8 mouse cellular contexts compared by ENCODE assay signal in the genomic region with DNA sequence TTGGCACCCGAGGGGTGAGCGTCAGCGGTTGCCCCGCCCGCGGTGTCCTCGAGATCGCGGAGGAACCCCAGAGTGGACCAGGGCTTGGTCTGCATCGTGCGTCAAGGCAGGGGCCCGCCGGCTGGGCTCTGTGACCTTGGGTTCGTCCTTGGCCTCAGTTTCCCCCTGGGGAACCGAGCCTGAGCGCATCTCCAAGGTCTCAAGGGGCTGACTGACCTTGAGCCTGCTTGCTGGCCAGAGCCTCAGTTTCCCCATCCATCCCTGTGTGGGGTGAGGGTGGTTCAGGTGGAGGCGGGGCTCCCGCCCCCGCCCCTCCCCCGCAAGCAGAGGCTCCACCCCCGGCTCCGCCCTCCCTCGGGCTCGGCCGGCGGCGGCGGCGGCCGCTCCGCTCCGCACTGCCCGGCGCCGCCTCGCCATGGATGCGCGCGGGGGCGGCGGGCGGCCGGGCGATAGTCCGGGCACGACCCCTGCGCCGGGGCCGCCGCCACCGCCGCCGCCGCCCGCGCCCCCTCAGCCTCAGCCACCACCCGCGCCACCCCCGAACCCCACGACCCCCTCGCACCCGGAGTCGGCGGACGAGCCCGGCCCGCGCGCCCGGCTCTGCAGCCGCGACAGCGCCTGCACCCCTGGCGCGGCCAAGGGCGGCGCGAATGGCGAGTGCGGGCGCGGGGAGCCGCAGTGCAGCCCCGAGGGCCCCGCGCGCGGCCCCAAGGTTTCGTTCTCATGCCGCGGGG. TPM values are rescaled to one million over a fixed set of nuclear protein-coding genes. Genes with fewer than 3 reads are reported as not detected.
DNase-seq lines count a peak whose midpoint lies in the region; ATAC-seq lines count a peak whose summit lies in the region.

A gene (plus strand): TSS at position 381 of the 734 bp plus-strand sequence.

- H3K27ac ChIP-seq in lung, embryonic 16.5 days (ENCODE audit: low read length), result no peak within 1 kb of the TSS
- no peak within 1 kb of the TSS for H3K27ac ChIP-seq in heart, embryonic 13.5 days (replicated peaks)

- peaks cover 13% of the 10 kb centered on the region for H3K4me1 ChIP-seq in lung, embryonic 16.5 days (replicated peaks; ENCODE audit: control insufficient read depth, insufficient read depth, low read length)
- H3K4me1 ChIP-seq in heart, embryonic 13.5 days, result peaks cover 36% of the 10 kb centered on the region

- intact Hi-C loops in left cerebral cortex, postnatal 36 days (cut with DNase I), result no loop called here

- peak within 1 kb of the TSS; percentile 79 for H3K4me2 ChIP-seq in lung, embryonic 16.5 days (ENCODE audit: low read depth, low read length)
- peak within 1 kb of the TSS; percentile 96 for H3K4me2 ChIP-seq in heart, embryonic 13.5 days

- peak within 1 kb of the TSS; percentile 54 for H3K9ac ChIP-seq in lung, embryonic 16.5 days (ENCODE audit: low read length)
- H3K9ac ChIP-seq in heart, embryonic 13.5 days, result peak within 1 kb of the TSS; percentile 73

- H3K36me3 ChIP-seq in lung, embryonic 16.5 days (ENCODE audit: control insufficient read depth, insufficient read depth, low read length), result peaks cover 7% of the 10 kb centered on the region
- H3K36me3 ChIP-seq in heart, embryonic 13.5 days, result peaks cover 8% of the 10 kb centered on the region

- WGBS in lung, embryonic 16.5 days, result 2% methylated on average over 57 of the region's 91 CpGs
- 1% methylated on average over 58 of the region's 91 CpGs for WGBS in heart, embryonic 13.5 days

- peaks cover 37% of the 10 kb centered on the region for H3K27me3 ChIP-seq in lung, embryonic 16.5 days (ENCODE audit: control insufficient read depth, insufficient read depth, low read depth, low read length)
- peaks cover 76% of the 10 kb centered on the region for H3K27me3 ChIP-seq in heart, embryonic 13.5 days (replicated peaks)

- peak within 1 kb of the TSS; percentile 61 for H3K4me3 ChIP-seq in lung, embryonic 16.5 days (ENCODE audit: low read length)
- peak within 1 kb of the TSS; percentile 67 for H3K4me3 ChIP-seq in heart, embryonic 13.5 days

- no peak for DNase-seq in lung, postnatal 36 days
- DNase-seq in cerebellum, adult 9-11 months, result peak; percentile 84
- DNase-seq in left cerebral cortex, postnatal 36 days (ENCODE audit: low spot score in 2 of 2), result no peak
- peak; percentile 33 for DNase-seq in retina, postnatal 1 day
- no peak for DNase-seq in adrenal gland, adult 2 months
- DNase-seq in spleen, postnatal 4 days (ENCODE audit: low spot score in 2 of 2), result no peak

- ATAC-seq in lung, embryonic 16.5 days (ENCODE audit: low read depth), result peak; percentile 18; the same call in 1 of the 2 replicates
- no peak for ATAC-seq in heart, embryonic 13.5 days (ENCODE audit: extremely low read depth, insufficient number of reproducible peaks, low FRiP score, low TSS enrichment)

- H3K9me3 ChIP-seq in lung, embryonic 16.5 days (ENCODE audit: control insufficient read depth, low read length), result no peaks in the 10 kb centered on the region
- no peaks in the 10 kb centered on the region for H3K9me3 ChIP-seq in heart, embryonic 13.5 days

RNA-seq across cellular contexts. Expression of the gene that starts here (rescaled TPM):
- polyA plus RNA-seq in lung, embryonic 16.5 days (2015; fragmentation: Nextera tagmentation; extraction: Ambion mirVana), result not detected in 2 replicates
- polyA plus RNA-seq in heart, embryonic 13.5 days (2015; fragmentation: Nextera tagmentation; extraction: Ambion mirVana), result 0.06 and 0.09 TPM in 2 replicates
- total RNA-seq in left cerebral cortex, postnatal 36 days (2021), result 100 to 1,000 TPM; 128 to 152 TPM
- 1 to 10 TPM; 5.9 to 6.0 TPM for total RNA-seq in adrenal gland, adult 2 months (2021)
- 20.2 and 27.8 TPM in 2 replicates for polyA plus RNA-seq in adrenal gland, adult 2 months (2012; rRNA removed)

Comparison
In these comparisons a context has a peak if more than half of its experiments do, and no peak if none do; other contexts are left out.
1. RNA of the gene that starts here (total RNA-seq): 128 to 152 TPM in left cerebral cortex, postnatal 36 days; 5.9 to 6.0 TPM in adrenal gland, adult 2 months; every median in the first group is over 10 times any median in the second.
2. RNA of the gene that starts here (polyA plus RNA-seq): 20.2 to 27.8 TPM in adrenal gland, adult 2 months; 0.06 to 0.09 TPM in heart, embryonic 13.5 days and not detected in lung, embryonic 16.5 days; every median in the first group is over 10 times any median in the second.
3. Peak in ATAC-seq, H3K4me3 ChIP-seq, H3K9ac ChIP-seq and H3K4me2 ChIP-seq in lung, embryonic 16.5 days; RNA of the gene not detected or under 1 TPM.
4. DNase-seq: peak in cerebellum, adult 9-11 months (single experiment) and retina, postnatal 1 day (single experiment); none in lung, postnatal 36 days (single experiment), left cerebral cortex, postnatal 36 days (0 of 2), adrenal gland, adult 2 months (single experiment) and spleen, postnatal 4 days (0 of 2).